Mouse (Mus musculus) B cell, adult 67 days (primary cell): ENCODE measurements around the gene Amn. TPM values are rescaled to one million over a fixed set of nuclear protein-coding genes. Genes with fewer than 3 reads are reported as not detected.

Source experiments
- total RNA-seq, 2 experiments: library from RNA; stranded (reverse); gene quantifications; 4 replicates each; pipeline ENCODE4 v1.2.4; 2023

The Amn gene
- 1 to 10 TPM; 3.8 to 5.6 TPM for total RNA-seq

GRCm38 (mm10) chr12:111270629-111271277, at the start of gene Amn:
Gene Amn (plus strand): TSS chr12:111271095.

Other genes with a start within 250 kb of the Amn start
- gene Rcor1, start 231.7 kb upstream of the Amn start, total RNA-seq: 10 to 100 TPM; 35.8 to 41.3 TPM
- gene Traf3, start 104.7 kb upstream of the Amn start, total RNA-seq: 10 to 100 TPM; 80.2 to 84.2 TPM
- not detected for gene 4930595D18Rik, start 86.6 kb upstream of the Amn start, total RNA-seq
- 10 to 100 TPM in 1 of 2 experiments, 1 to 10 TPM in 1; 8.5 to 16.5 TPM for gene Cdc42bpb, start 106.6 kb downstream of the Amn start, total RNA-seq
- not detected for gene Lbhd2, start 135.7 kb downstream of the Amn start, total RNA-seq
- under 1 TPM in 1 of 2 experiments, not detected in 1; 0.84 TPM for gene Exoc3l4, start 145.9 kb downstream of the Amn start, total RNA-seq
- 1 to 10 TPM; 1.2 to 5.5 TPM for gene Tnfaip2, start 171.4 kb downstream of the Amn start, total RNA-seq
- gene Gm266, start 214.7 kb downstream of the Amn start, total RNA-seq: not detected